Mouse (Mus musculus): ENCODE measurements around the gene Pomp. TPM values are rescaled to one million over a fixed set of nuclear protein-coding genes. Genes with fewer than 3 reads are reported as not detected.
A peak's percentile ranks its signal among the peaks of the same experiment; 100 is the strongest.

The Pomp gene
- polyA plus RNA-seq, 1 experiment = 32.9 TPM

DNA sequence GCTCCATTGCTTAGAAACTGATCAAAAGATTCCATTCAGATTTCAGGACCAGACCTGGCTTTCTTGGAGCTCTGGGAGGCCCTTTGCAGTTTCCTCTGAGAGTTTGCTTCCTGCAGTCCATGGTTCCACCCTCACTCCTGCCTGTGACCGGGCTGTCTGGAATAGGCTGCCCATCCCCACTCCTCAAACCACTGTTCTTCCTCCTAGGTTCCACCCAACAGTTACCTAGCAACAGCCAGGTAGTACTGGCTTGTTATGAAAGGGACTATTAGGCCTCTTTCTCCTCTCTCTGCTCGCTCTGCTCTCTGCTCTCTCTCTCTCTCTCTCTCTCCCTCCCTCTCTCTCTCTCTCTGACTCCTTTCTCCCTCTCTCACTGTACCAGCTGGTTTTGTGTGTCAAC is 38.0 kb downstream of the Pomp start:
- no peak for TF ChIP-seq GATA1 (IDR thresholded peaks at IDR 0.05; ENCODE audit: borderline replicate concordance, low read length)
- TF ChIP-seq FLI1 (IDR thresholded peaks at IDR 0.05; ENCODE audit: low read length) = no peak
- H3K4me1 ChIP-seq = peaks cover 26% of the 10 kb centered on the region
- no peaks in the 10 kb centered on the region for H3K36me3 ChIP-seq (replicated peaks; ENCODE audit: low read length)
- no peaks in the 10 kb centered on the region for H3K9me3 ChIP-seq
- H3K4me3 ChIP-seq (replicated peaks) = no peak overlapping the region
- peaks cover 14% of the 10 kb centered on the region for H3K27me3 ChIP-seq (replicated peaks)

DNA sequence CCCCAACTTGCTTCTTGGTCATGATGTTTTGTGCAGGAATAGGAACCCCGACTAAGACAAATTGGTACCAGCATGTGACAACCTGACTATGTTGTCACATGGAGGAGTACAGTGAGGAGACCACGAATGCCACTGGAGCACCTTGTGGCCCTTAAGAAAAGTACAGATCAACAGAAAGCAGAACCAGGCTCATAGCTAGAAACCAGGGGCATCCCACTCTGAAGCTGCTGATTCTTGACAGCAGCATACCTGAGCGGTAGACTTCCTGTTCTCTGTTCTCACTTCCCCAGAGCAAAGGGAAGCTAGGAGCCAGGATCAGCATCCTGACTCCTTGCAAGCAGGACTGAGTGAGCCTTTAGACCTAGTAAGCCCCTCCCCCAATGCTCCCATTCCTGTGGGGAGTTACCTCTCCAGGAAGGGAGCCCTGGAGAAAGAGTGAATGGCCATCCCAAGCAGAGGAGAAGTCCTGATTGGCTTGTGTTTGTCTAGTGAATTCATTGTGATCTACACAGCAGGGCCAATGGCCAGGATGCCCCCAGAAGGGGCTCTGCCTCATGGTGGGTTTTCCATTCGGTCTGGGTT is 38.8 kb downstream of the Pomp start:
- peaks cover 21% of the 10 kb centered on the region for H3K4me1 ChIP-seq

DNA sequence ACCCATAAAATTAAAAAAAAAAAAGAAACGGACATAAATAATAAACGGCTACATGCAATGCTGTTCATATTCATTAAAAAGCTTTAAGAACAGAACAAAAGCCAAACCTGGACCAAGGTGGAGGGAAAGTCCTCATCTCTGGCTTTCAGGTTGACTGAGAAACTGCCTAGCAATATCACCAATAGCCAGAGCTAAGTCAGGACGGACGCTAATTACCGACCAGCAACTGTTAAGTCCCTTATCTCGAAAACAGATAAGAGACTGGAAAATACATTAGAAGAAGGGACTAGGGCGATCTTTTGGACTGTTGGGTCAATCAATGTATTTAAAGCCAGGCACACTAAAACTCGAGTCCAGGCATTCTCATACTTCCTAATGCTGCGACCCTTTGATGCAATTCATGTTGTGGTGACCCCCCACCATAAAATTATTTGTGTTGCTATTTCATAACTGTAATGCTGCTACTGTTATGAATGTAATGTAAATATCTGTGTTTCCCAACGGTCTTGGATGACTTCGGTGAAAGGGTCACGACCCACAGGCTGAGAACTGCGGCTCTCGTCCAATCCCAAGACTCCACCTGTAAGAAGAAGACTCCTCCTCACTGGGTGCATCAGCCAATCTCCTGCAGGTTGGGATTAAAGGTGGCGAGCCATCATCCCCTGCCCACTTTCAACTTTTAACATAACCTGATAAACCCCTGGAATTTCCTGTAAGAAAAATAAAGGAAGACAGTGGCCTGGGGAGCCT is 41.9 kb downstream of the Pomp start:
- Histone ChIP-seq H3K36me3 (replicated peaks; ENCODE audit: low read length) (no peaks in the 10 kb centered on the region), H3K27me3 (replicated peaks) (peaks cover 14% of the 10 kb centered on the region), H3K9me3 (peaks cover 8% of the 10 kb centered on the region), H3K4me1 (peaks cover 8% of the 10 kb centered on the region), H3K4me3 (replicated peaks) (no peak overlapping the region)
- TF ChIP-seq FLI1 (IDR thresholded peaks at IDR 0.05; ENCODE audit: low read length) = no peak
- no peak for TF ChIP-seq GATA1 (IDR thresholded peaks at IDR 0.05; ENCODE audit: borderline replicate concordance, low read length)

More for the DNA sequence above, 38.8 kb downstream of the Pomp start:
- Histone ChIP-seq H3K4me3 (replicated peaks) (no peak overlapping the region), H3K9me3 (no peaks in the 10 kb centered on the region), H3K36me3 (replicated peaks; ENCODE audit: low read length) (no peaks in the 10 kb centered on the region), H3K27me3 (replicated peaks) (peaks cover 14% of the 10 kb centered on the region)
- TF ChIP-seq GATA1 (IDR thresholded peaks at IDR 0.05; ENCODE audit: borderline replicate concordance, low read length) (no peak), FLI1 (IDR thresholded peaks at IDR 0.05; ENCODE audit: low read length) (no peak)

DNA sequence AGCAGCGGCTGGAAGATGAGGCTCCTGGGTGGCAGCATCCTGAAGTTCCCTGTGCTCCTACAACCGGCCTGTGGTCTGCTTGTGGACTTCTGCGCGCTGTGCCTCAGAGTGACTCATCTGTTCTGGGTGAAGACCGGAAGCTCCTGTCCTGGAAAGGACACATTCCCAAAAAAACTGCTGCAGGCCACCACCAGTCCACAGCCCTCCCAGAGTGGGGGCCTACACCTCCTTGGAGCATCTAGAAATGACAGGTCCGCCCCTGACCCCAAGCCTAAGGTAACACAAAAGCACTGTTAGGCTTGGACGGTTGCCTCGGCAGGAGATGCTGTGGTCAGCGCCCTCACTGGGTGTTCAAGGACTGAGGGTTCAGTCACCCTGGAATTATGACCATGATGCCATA is 42.9 kb downstream of the Pomp start:
- Histone ChIP-seq H3K36me3 (replicated peaks; ENCODE audit: low read length) (no peaks in the 10 kb centered on the region), H3K9me3 (peaks cover 9% of the 10 kb centered on the region), H3K27me3 (replicated peaks) (peaks cover 14% of the 10 kb centered on the region), H3K4me1 (peaks cover 6% of the 10 kb centered on the region), H3K4me3 (replicated peaks) (no peak overlapping the region)
- TF ChIP-seq GATA1 (IDR thresholded peaks at IDR 0.05; ENCODE audit: borderline replicate concordance, low read length) = no peak

DNA sequence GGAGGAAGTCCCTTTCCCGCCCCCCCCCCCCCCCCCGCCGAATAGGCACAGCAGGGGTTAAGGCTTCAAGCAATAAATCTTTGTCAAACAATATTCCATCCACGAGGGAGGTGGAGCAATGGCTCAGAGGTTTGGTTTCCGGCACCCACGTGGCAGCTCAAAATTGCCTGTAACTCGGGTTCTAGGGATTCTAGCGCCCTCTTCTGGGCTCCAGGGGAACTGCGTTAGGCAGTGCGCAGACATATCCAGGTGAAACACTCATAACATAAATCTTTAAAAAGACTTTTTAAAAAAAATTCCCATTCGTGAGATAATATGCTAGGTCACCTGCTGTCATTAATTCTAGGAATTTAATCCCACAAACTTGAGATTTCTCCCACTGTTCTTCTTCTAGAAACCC is 46.9 kb downstream of the Pomp start:
- no peak overlapping the region for H3K4me3 ChIP-seq (replicated peaks)
- peaks cover 16% of the 10 kb centered on the region for H3K4me1 ChIP-seq
- TF ChIP-seq GATA1 (IDR thresholded peaks at IDR 0.05; ENCODE audit: borderline replicate concordance, low read length) (no peak), FLI1 (IDR thresholded peaks at IDR 0.05; ENCODE audit: low read length) (no peak)
- H3K36me3 ChIP-seq (replicated peaks; ENCODE audit: low read length) = no peaks in the 10 kb centered on the region
- H3K9me3 ChIP-seq = peaks cover 19% of the 10 kb centered on the region
- H3K27me3 ChIP-seq (replicated peaks) = peaks cover 3% of the 10 kb centered on the region

DNA sequence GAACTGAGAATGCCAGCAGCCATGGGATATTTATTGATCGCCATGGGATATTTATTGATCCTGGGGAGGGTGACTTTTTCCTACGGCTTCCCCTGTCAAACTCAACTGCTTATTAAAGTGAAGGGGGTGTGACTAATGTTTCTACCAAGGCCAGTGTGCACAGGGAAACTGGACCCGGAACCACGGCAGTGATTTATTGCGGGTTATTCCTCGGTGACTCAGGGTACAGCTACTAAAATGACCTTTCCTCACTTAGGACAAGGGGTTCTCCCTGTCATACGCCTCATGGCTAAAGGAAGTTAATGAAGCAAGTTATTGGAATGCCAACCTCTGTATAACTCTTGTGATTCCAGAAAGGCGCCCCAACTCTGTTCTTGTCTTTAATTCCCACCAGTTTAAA is 47.6 kb downstream of the Pomp start:
- peaks cover 16% of the 10 kb centered on the region for H3K4me1 ChIP-seq
- peaks cover 3% of the 10 kb centered on the region for H3K27me3 ChIP-seq (replicated peaks)
- TF ChIP-seq FLI1 (IDR thresholded peaks at IDR 0.05; ENCODE audit: low read length) (no peak), GATA1 (IDR thresholded peaks at IDR 0.05; ENCODE audit: borderline replicate concordance, low read length) (no peak)
- H3K9me3 ChIP-seq = peaks cover 19% of the 10 kb centered on the region
- H3K4me3 ChIP-seq (replicated peaks) = no peak overlapping the region
- no peaks in the 10 kb centered on the region for H3K36me3 ChIP-seq (replicated peaks; ENCODE audit: low read length)

DNA sequence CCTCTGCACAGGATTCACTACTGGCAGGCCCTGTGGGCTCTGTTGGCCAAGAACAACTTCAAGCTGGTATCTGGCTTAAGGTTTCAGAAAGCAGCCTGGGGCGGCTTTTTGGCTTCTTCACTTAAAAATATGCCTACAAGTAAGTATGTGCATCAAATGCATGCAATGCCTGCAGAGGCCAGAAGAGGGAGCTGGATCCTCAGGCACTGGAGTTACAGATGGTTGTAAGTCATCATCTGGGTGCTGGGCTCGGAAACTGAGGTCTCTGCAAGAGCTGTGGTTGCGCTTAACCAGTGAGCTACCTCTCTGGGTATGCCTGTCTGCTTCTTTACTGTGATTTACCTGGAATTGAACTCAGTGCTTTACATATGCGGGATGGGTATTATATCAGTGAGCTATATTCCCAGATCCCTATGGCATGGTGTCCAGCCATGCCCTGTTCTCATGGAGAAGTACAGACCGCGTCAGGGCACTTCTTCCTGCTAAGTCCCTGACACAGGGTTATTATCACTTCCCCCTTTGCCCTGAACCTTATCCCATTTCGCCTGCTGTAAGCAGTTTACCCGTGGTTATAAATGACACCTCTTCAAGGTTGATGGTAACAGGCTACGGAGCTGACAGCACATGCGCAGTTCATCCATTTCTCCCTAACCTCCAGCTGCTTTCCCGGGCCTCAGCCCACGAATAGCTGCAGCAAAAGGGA is 50.7 kb downstream of the Pomp start:
- H3K4me3 ChIP-seq (replicated peaks) = peak overlapping the region; percentile 42
- H3K9me3 ChIP-seq = peaks cover 15% of the 10 kb centered on the region
- TF ChIP-seq FLI1 (IDR thresholded peaks at IDR 0.05; ENCODE audit: low read length) (no peak), GATA1 (IDR thresholded peaks at IDR 0.05; ENCODE audit: borderline replicate concordance, low read length) (no peak)
- H3K36me3 ChIP-seq (replicated peaks; ENCODE audit: low read length) = no peaks in the 10 kb centered on the region
- peaks cover under 1% of the 10 kb centered on the region for H3K27me3 ChIP-seq (replicated peaks)
- H3K4me1 ChIP-seq = peaks cover 41% of the 10 kb centered on the region

DNA sequence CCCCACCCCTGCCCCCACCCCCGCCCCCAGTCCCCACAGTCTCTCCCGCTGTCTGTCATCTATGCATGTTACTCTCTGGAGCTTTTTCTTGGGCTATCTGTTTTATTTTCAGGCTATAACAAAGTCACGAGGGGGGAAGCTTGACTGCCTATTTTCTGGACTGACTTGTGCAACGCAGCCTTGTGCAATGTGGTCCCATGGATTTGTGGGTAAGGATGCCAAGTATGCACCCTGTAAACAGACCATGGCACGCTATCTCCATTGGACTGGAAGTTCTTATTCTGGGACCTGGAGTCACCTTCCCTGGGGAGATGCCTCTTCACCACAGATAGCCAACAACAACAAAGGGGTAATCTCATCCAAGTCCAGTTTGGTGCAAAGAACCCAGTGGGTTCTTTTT is 51.5 kb downstream of the Pomp start:
- no peak overlapping the region for H3K4me3 ChIP-seq (replicated peaks)
- H3K4me1 ChIP-seq = peaks cover 46% of the 10 kb centered on the region
- H3K27me3 ChIP-seq (replicated peaks) = no peaks in the 10 kb centered on the region
- peaks cover 12% of the 10 kb centered on the region for H3K9me3 ChIP-seq
- no peaks in the 10 kb centered on the region for H3K36me3 ChIP-seq (replicated peaks; ENCODE audit: low read length)
- TF ChIP-seq GATA1 (IDR thresholded peaks at IDR 0.05; ENCODE audit: borderline replicate concordance, low read length) (no peak), FLI1 (IDR thresholded peaks at IDR 0.05; ENCODE audit: low read length) (no peak)

DNA sequence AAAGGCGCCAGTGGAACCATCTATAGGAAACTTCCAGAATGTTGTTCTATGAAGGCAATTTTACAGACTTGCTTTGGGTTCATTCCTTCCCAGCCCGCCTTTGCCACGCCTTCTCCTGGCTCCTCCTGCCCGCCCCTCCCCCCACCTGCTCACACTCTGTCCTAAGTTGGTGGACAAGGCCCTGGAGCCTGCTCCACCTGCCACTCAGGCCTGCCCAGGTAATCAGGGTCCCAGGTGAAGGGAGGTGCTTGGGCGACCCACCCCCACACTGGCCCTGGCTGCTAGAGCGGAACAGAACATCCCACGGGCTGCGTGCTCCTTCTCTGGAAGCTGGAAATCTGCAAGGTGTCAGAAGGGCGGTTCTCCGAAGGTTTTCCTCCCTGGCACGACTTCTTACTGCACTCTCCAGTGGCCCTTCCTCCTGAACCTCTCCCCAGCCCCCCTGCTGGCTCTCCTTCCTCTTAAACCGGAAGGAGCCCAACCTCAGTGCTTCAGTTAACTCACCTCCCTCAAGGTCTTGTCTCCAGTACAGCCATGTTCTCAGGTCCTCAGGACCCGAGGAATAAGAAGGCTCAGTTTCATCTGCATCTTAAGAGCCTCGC is 53.1 kb downstream of the Pomp start:
- no peaks in the 10 kb centered on the region for H3K36me3 ChIP-seq (replicated peaks; ENCODE audit: low read length)
- TF ChIP-seq GATA1 (IDR thresholded peaks at IDR 0.05; ENCODE audit: borderline replicate concordance, low read length) (no peak), FLI1 (IDR thresholded peaks at IDR 0.05; ENCODE audit: low read length) (no peak)
- H3K4me3 ChIP-seq (replicated peaks) = no peak overlapping the region
- H3K4me1 ChIP-seq = peaks cover 60% of the 10 kb centered on the region
- peaks cover 9% of the 10 kb centered on the region for H3K9me3 ChIP-seq
- no peaks in the 10 kb centered on the region for H3K27me3 ChIP-seq (replicated peaks)

All from megakaryocyte, embryonic 14.5 days (primary cell).